Mouse (Mus musculus) ES-E14 (cell line): Measurements from ENCODE around the gene St3gal2.

ENCODE experiments used
- HCFC1 ChIP-seq: IDR thresholded peaks from 2 replicates; pipeline ENCODE4 v1.6.1; 2012; ENCODE audit warnings: low read length, inconsistent platforms, borderline replicate concordance; ENCODE audit not compliant: insufficient read depth
- MAFK ChIP-seq: IDR thresholded peaks from 2 replicates; pipeline ENCODE4 v1.6.1; 2014; ENCODE audit warnings: mild to moderate bottlenecking, low read depth, low read length, inconsistent platforms; ENCODE audit not compliant: insufficient read depth
- ZC3H11A ChIP-seq: IDR thresholded peaks from 2 replicates; pipeline ENCODE4 v1.6.1; 2012; ENCODE audit warnings: low read depth, mild to moderate bottlenecking, inconsistent platforms, low read length, borderline replicate concordance
- ZNF384 ChIP-seq: IDR thresholded peaks from 2 replicates; pipeline ENCODE4 v1.6.1; 2012; ENCODE audit warnings: low read depth, low read length, inconsistent platforms

- TF ChIP-seq ZC3H11A (no peak), ZNF384 (no peak), MAFK (no peak), HCFC1 (no peak)
These were observed 1.7 kb upstream of the St3gal2 start for GRCm38 (mm10) chr8:110918027-110918426.
